Mouse (Mus musculus) neural tube, embryonic 12.5 days (tissue): ENCODE measurements around the gene Slc5a5. TPM values are rescaled to one million over a fixed set of nuclear protein-coding genes. Genes with fewer than 3 reads are reported as not detected.

Experiments
- ATAC-seq: fragments of 200-750 bp; cut with Nextera tagmentation; 2 replicates; pipeline ENCODE4 v1.8.0; 2017; ENCODE audit warnings: low read depth, mild to moderate bottlenecking, moderate TSS enrichment, moderate library complexity; ENCODE audit not compliant: low FRiP score
- H3K27ac ChIP-seq: fragments of 300-500 bp; sonication (generic); 2 replicates; pipeline ENCODE4 v1.5.1; 2016
- H3K27me3 ChIP-seq: fragments of 300-500 bp; sonication (generic); replicated peaks from 2 replicates; pipeline ENCODE4 v1.6.1; 2016; ENCODE audit warnings: mild to moderate bottlenecking
- H3K36me3 ChIP-seq: fragments of 300-500 bp; sonication (generic); 2 replicates; pipeline ENCODE4 v1.6.1; 2016; ENCODE audit warnings: mild to moderate bottlenecking
- H3K4me1 ChIP-seq: fragments of 300-500 bp; sonication (generic); 2 replicates; pipeline ENCODE4 v1.6.1; 2016
- H3K4me2 ChIP-seq: fragments of 300-500 bp; sonication (generic); replicated peaks from 2 replicates; pipeline ENCODE4 v1.6.1; 2016; ENCODE audit warnings: mild to moderate bottlenecking
- H3K4me3 ChIP-seq: fragments of 300-500 bp; sonication (generic); 2 replicates; pipeline ENCODE4 v1.5.1; 2016
- H3K9ac ChIP-seq: fragments of 300-500 bp; sonication (generic); 2 replicates; pipeline ENCODE4 v1.6.1; 2016; ENCODE audit warnings: mild to moderate bottlenecking
- H3K9me3 ChIP-seq: fragments of 300-500 bp; sonication (generic); 2 replicates; pipeline ENCODE4 v1.6.1; 2016; ENCODE audit warnings: mild to moderate bottlenecking
- WGBS: fragments of 180-500 bp; shearing (Covaris S2); methylation state at CpG from one replicate; pipeline ENCODE4 v1.1.7; 2016; 5-methylcytosine and 5-hydroxymethylcytosine counted together
- polyA plus RNA-seq: library from polyadenylated mRNA; unstranded; fragments of >200 nt; fragmentation: Nextera tagmentation; extraction: Ambion mirVana; gene quantifications from 2 replicates; pipeline ENCODE4 v1.2.1, GENCODE M21; 2016

Slc5a5 gene
- polyA plus RNA-seq, 1 experiment from 2014 or later = 1.5 TPM

- WGBS = 91% methylated on average over 3 of the region's 3 CpGs
- no peaks in the 10 kb centered on the region for H3K9me3 ChIP-seq
- no peak overlapping the region for H3K9ac ChIP-seq
- peaks cover 18% of the 10 kb centered on the region for H3K36me3 ChIP-seq
- H3K4me2 ChIP-seq = no peak overlapping the region
- H3K27me3 ChIP-seq = no peaks in the 10 kb centered on the region
- H3K27ac ChIP-seq = no peak overlapping the region
- no peak for ATAC-seq
- H3K4me1 ChIP-seq = peaks cover 3% of the 10 kb centered on the region; the same call in 1 of the 2 replicates
- no peak overlapping the region for H3K4me3 ChIP-seq
Measured at GRCm38 (mm10) chr8:70849333-70849990, 43.1 kb downstream of the Slc5a5 start.

GRCm38 (mm10) chr8:70846371-70847154, 46.0 kb downstream of the Slc5a5 start:
- Histone ChIP-seq H3K27ac (no peak overlapping the region), H3K4me1 (peaks cover 3% of the 10 kb centered on the region; the same call in 1 of the 2 replicates), H3K9ac (no peak overlapping the region), H3K27me3 (no peaks in the 10 kb centered on the region), H3K9me3 (no peaks in the 10 kb centered on the region), H3K36me3 (0 out of 2 replicates have a peak, but pooled peaks cover 1% of the 10 kb centered on the region), H3K4me3 (no peak overlapping the region), H3K4me2 (no peak overlapping the region)
- WGBS = 58% methylated on average over 15 of the region's 15 CpGs
- ATAC-seq = no peak

GRCm38 (mm10) chr8:70845108-70845507, 47.4 kb downstream of the Slc5a5 start:
- H3K4me2 ChIP-seq = no peak overlapping the region
- no peak for ATAC-seq
- no peak overlapping the region for H3K27ac ChIP-seq
- no peaks in the 10 kb centered on the region for H3K36me3 ChIP-seq
- peaks cover 3% of the 10 kb centered on the region; the same call in 1 of the 2 replicates for H3K4me1 ChIP-seq
- H3K9ac ChIP-seq = no peak overlapping the region
- H3K4me3 ChIP-seq = no peak overlapping the region
- H3K9me3 ChIP-seq = no peaks in the 10 kb centered on the region
- no peaks in the 10 kb centered on the region for H3K27me3 ChIP-seq
- WGBS = 39% methylated on average over 5 of the region's 5 CpGs

GRCm38 (mm10) chr8:70844523-70844922, 48.0 kb downstream of the Slc5a5 start:
- Histone ChIP-seq H3K4me1 (peaks cover 3% of the 10 kb centered on the region; the same call in 1 of the 2 replicates), H3K4me2 (no peak overlapping the region), H3K4me3 (no peak overlapping the region), H3K36me3 (no peaks in the 10 kb centered on the region), H3K9me3 (no peaks in the 10 kb centered on the region), H3K9ac (0 out of 2 replicates have a peak overlapping the region, but pooled peaks have one; percentile 19), H3K27ac (no peak overlapping the region), H3K27me3 (no peaks in the 10 kb centered on the region)
- ATAC-seq = 0 out of 2 replicates have a peak, but pooled peaks have one; percentile 1
- 3% methylated on average over 6 of the region's 6 CpGs for WGBS

- Histone ChIP-seq H3K4me3 (no peak overlapping the region), H3K36me3 (no peaks in the 10 kb centered on the region), H3K4me1 (peaks cover 6% of the 10 kb centered on the region; the same call in 1 of the 2 replicates), H3K4me2 (no peak overlapping the region), H3K27ac (no peak overlapping the region), H3K9me3 (no peaks in the 10 kb centered on the region), H3K27me3 (no peaks in the 10 kb centered on the region), H3K9ac (0 out of 2 replicates have a peak overlapping the region, but pooled peaks have one; percentile 19)
- ATAC-seq = no peak
- WGBS = 91% methylated on average over 8 of the region's 8 CpGs
Measured at GRCm38 (mm10) chr8:70843941-70844340, 48.6 kb downstream of the Slc5a5 start.

GRCm38 (mm10) chr8:70843214-70843773, 49.3 kb downstream of the Slc5a5 start:
- peaks cover 12% of the 10 kb centered on the region for H3K4me1 ChIP-seq
- H3K36me3 ChIP-seq = no peaks in the 10 kb centered on the region
- H3K4me3 ChIP-seq = no peak overlapping the region
- no peaks in the 10 kb centered on the region for H3K27me3 ChIP-seq
- H3K9ac ChIP-seq = no peak overlapping the region
- H3K27ac ChIP-seq = no peak overlapping the region
- no peaks in the 10 kb centered on the region for H3K9me3 ChIP-seq
- H3K4me2 ChIP-seq = no peak overlapping the region
- no peak for ATAC-seq
- 82% methylated on average over 5 of the region's 5 CpGs for WGBS

GRCm38 (mm10) chr8:70842484-70842883, 50.1 kb downstream of the Slc5a5 start:
- no peaks in the 10 kb centered on the region for H3K27me3 ChIP-seq
- peaks cover 12% of the 10 kb centered on the region for H3K4me1 ChIP-seq
- H3K9me3 ChIP-seq = no peaks in the 10 kb centered on the region
- 68% methylated on average over 25 of the region's 25 CpGs for WGBS
- no peak overlapping the region for H3K4me2 ChIP-seq
- H3K27ac ChIP-seq = no peak overlapping the region
- no peaks in the 10 kb centered on the region for H3K36me3 ChIP-seq
- ATAC-seq = no peak
- no peak overlapping the region for H3K4me3 ChIP-seq
- H3K9ac ChIP-seq = no peak overlapping the region

GRCm38 (mm10) chr8:70841147-70842072, 51.1 kb downstream of the Slc5a5 start:
- H3K4me1 ChIP-seq = peaks cover 12% of the 10 kb centered on the region
- no peak overlapping the region for H3K27ac ChIP-seq
- H3K4me2 ChIP-seq = no peak overlapping the region
- no peaks in the 10 kb centered on the region for H3K27me3 ChIP-seq
- H3K36me3 ChIP-seq = no peaks in the 10 kb centered on the region
- H3K9ac ChIP-seq = no peak overlapping the region
- no peak overlapping the region for H3K4me3 ChIP-seq
- no peaks in the 10 kb centered on the region for H3K9me3 ChIP-seq
- 39% methylated on average over 22 of the region's 22 CpGs for WGBS
- ATAC-seq = no peak

GRCm38 (mm10) chr8:70840590-70840989, 52.0 kb downstream of the Slc5a5 start:
- H3K9me3 ChIP-seq = no peaks in the 10 kb centered on the region
- H3K36me3 ChIP-seq = peaks cover 6% of the 10 kb centered on the region; the same call in 1 of the 2 replicates
- H3K27ac ChIP-seq = no peak overlapping the region
- ATAC-seq = no peak
- WGBS = 51% methylated on average over 10 of the region's 10 CpGs
- H3K27me3 ChIP-seq = no peaks in the 10 kb centered on the region
- H3K4me3 ChIP-seq = no peak overlapping the region
- H3K4me2 ChIP-seq = no peak overlapping the region
- no peak overlapping the region for H3K9ac ChIP-seq
- H3K4me1 ChIP-seq = peaks cover 12% of the 10 kb centered on the region

- Histone ChIP-seq H3K4me3 (peak within 1 kb of the TSS; percentile 57), H3K27ac (peak within 1 kb of the TSS; percentile 42; the same call in 1 of the 2 replicates), H3K27me3 (no peaks in the 10 kb centered on the region), H3K9me3 (no peaks in the 10 kb centered on the region), H3K4me1 (peaks cover 10% of the 10 kb centered on the region), H3K9ac (peak within 1 kb of the TSS; percentile 79), H3K4me2 (peak within 1 kb of the TSS; percentile 78), H3K36me3 (peaks cover 13% of the 10 kb centered on the region; the same call in 1 of the 2 replicates)
- ATAC-seq = peak; percentile 94
- 3% methylated on average over 55 of the region's 55 CpGs for WGBS
Measured at GRCm38 (mm10) chr8:70839408-70840351, 52.9 kb downstream of the Slc5a5 start, which contains the start of gene Arrdc2. TSS of gene Arrdc2 (minus strand) at chr8:70839720.
